Mouse (Mus musculus) heart, embryonic 14.5 days (tissue): ENCODE data around the gene Prep. TPM values are rescaled to one million over a fixed set of nuclear protein-coding genes. Genes with fewer than 3 reads are reported as not detected.

Experiments used
- microRNA-seq: library from miRNA; unstranded; fragments of <30 nt; microRNA quantifications from one replicate; pipeline ENCODE4, GENCODE M21; 2016
- polyA plus RNA-seq: library from polyadenylated mRNA; unstranded; fragments of >200 nt; fragmentation: Nextera tagmentation; extraction: Ambion mirVana; gene quantifications from 2 replicates; pipeline ENCODE4 v1.2.1, GENCODE M21; 2014

The Prep gene
- polyA plus RNA-seq, 1 experiment from 2014 or later: 24.4 TPM

Small RNA genes lying within 50 kb of the gene (microRNA-seq; reads per million reads assigned to microRNA genes)
- not detected for gene Gm23766

Other genes with a start within 250 kb of the Prep start
- 40.6 and 43.3 TPM in 2 replicates for gene Popdc3, start 110.9 kb downstream of the Prep start, polyA plus RNA-seq